Mouse (Mus musculus) thymus, adult 2 months (tissue): ENCODE results near the gene Hepacam.

Experiments
- CTCF ChIP-seq: fragments of 200-500 bp; IDR thresholded peaks from 2 replicates; pipeline ENCODE4 v1.5.1; 2012; ENCODE audit warnings: mild to moderate bottlenecking, control low read depth, low read length, moderate library complexity, borderline replicate concordance; ENCODE audit not compliant: control insufficient read depth, poor library complexity, insufficient read depth; ENCODE audit errors: extremely low read depth
- POLR2A ChIP-seq: fragments of 200-500 bp; IDR thresholded peaks from 2 replicates; pipeline ENCODE4 v1.6.1; 2012; ENCODE audit warnings: mild to moderate bottlenecking, low read length, control low read depth, moderate library complexity; ENCODE audit not compliant: control insufficient read depth, poor library complexity, insufficient read depth; ENCODE audit errors: extremely low read depth

- TF ChIP-seq CTCF = no peak
- no peak for TF ChIP-seq POLR2A
These were observed 4.3 kb upstream of the Hepacam start for GRCm38 (mm10) chr9:37362881-37363280.
